In genomic region chr16:10280286-10280951, GRCm38 (mm10) we compare ENCODE assay signal across 8 mouse cellular contexts. TPM values are rescaled to one million over a fixed set of nuclear protein-coding genes. Genes with fewer than 3 reads are reported as not detected.
DNase-seq lines count a peak whose midpoint lies in the region; ATAC-seq lines count a peak whose summit lies in the region.

No protein-coding gene starts in this region.

- peaks cover 25% of the 10 kb centered on the region for H3K36me3 ChIP-seq in heart, embryonic 12.5 days

- no peaks in the 10 kb centered on the region for H3K4me1 ChIP-seq in heart, embryonic 12.5 days (replicated peaks)

- H3K9ac ChIP-seq in heart, embryonic 12.5 days, result no peak overlapping the region

- DNase-seq in heart, adult 18-20 months, result peak; percentile 81 to 94
- DNase-seq in frontal cortex, adult 2 months (ENCODE audit: extremely low spot score in 1 of 2, low spot score in 1 of 2), result peak; percentile 58 to 95
- DNase-seq in induced T-regulatory cell, adult 2 months (ENCODE audit: low read depth), result peak; percentile 65
- DNase-seq in left cerebral cortex, adult 8-10 months (ENCODE audit: low spot score in 2 of 2), result peak; percentile 43 to 56
- peak; percentile 41 for DNase-seq in naive thymus-derived CD4-positive, alpha-beta T cell, adult 2 months (ENCODE audit: low read depth)
- peak; percentile 91 for DNase-seq in testis, postnatal 10 days (ENCODE audit: low spot score)

- no peak overlapping the region for H3K27ac ChIP-seq in heart, embryonic 12.5 days (ENCODE audit: poor library complexity, severe bottlenecking)

- H3K4me3 ChIP-seq in heart, embryonic 12.5 days, result no peak overlapping the region

- ATAC-seq in heart, embryonic 12.5 days (ENCODE audit: insufficient number of reproducible peaks, low FRiP score), result no peak
- ATAC-seq in cerebellum, adult (ENCODE audit: insufficient number of reproducible peaks, low FRiP score, low TSS enrichment), result peak; percentile 66; the same call in 1 of the 2 replicates

- WGBS in heart, embryonic 12.5 days, result 44% methylated on average over 12 of the region's 12 CpGs

- no peak overlapping the region for H3K4me2 ChIP-seq in heart, embryonic 12.5 days

- H3K9me3 ChIP-seq in heart, embryonic 12.5 days (replicated peaks), result no peaks in the 10 kb centered on the region

- H3K27me3 ChIP-seq in heart, embryonic 12.5 days (replicated peaks), result no peaks in the 10 kb centered on the region

RNA-seq across cellular contexts. Expression of gene Emp2, which starts 33.3 kb away (rescaled TPM):
- 10 to 100 TPM; 31.4 to 34.6 TPM for total RNA-seq in heart, adult 18-20 months (2021)
- 24.2 and 25.4 TPM in 2 replicates for polyA plus RNA-seq in heart, embryonic 12.5 days (2016; fragmentation: Nextera tagmentation; extraction: Ambion mirVana)
- 16.7 and 19.3 TPM in 2 replicates for polyA plus RNA-seq in frontal cortex, adult 2 months (2012; rRNA removed)
- 10 to 100 TPM; 11.0 to 13.4 (median 12.2) TPM for total RNA-seq in left cerebral cortex, adult 8-10 months (2022)

Comparison
In these comparisons a context has a peak if more than half of its experiments do, and no peak if none do; other contexts are left out.
1. DNase-seq: peak in every context shown above with its lines; median percentile 91 in testis, postnatal 10 days; 88 in heart, adult 18-20 months; 76 in frontal cortex, adult 2 months; 65 in induced T-regulatory cell, adult 2 months; 50 in left cerebral cortex, adult 8-10 months; 41 in naive thymus-derived CD4-positive, alpha-beta T cell, adult 2 months.